Mouse (Mus musculus) gastrocnemius, adult 2 months (tissue): ENCODE data around the gene Nufip1. TPM values are rescaled to one million over a fixed set of nuclear protein-coding genes. Genes with fewer than 3 reads are reported as not detected.

ENCODE experiments used
- DNase-seq: peaks from one replicate; pipeline ENCODE4 v3.0.0; 2022
- H3K27ac ChIP-seq: fragments of 200-600 bp; 2 replicates; pipeline ENCODE4 v1.8.1; 2022; ENCODE audit warnings: mild to moderate bottlenecking
- H3K4me3 ChIP-seq: fragments of 200-600 bp; 2 replicates; pipeline ENCODE4 v1.8.1; 2022; ENCODE audit warnings: mild to moderate bottlenecking, moderate library complexity
- CTCF ChIP-seq: fragments of 200-600 bp; IDR thresholded peaks from 2 replicates; pipeline ENCODE4 v1.8.1; 2022; ENCODE audit warnings: antibody characterized with exemption, mild to moderate bottlenecking, moderate library complexity
- intact Hi-C: fragments of 180-260 bp; cut with DNase I; formaldehyde crosslinking; loops from one replicate; pipeline ENCODE4 v1.15.1; 2025
- total RNA-seq, 2 experiments: library from RNA; stranded (reverse); gene quantifications; 2 replicates each; pipeline ENCODE4 v1.2.3; 2021

Nufip1 gene
- total RNA-seq, 2 experiments from 2014 or later = 3.8 to 3.9 TPM

- no peak for TF ChIP-seq CTCF
- DNase-seq = no peak
- no peak overlapping the region for H3K4me3 ChIP-seq
- H3K27ac ChIP-seq = no peak overlapping the region
- intact Hi-C loops = no loop called here
Observed at GRCm38 (mm10) chr14:76097815-76098214, 12.9 kb upstream of the Nufip1 start.

DNA sequence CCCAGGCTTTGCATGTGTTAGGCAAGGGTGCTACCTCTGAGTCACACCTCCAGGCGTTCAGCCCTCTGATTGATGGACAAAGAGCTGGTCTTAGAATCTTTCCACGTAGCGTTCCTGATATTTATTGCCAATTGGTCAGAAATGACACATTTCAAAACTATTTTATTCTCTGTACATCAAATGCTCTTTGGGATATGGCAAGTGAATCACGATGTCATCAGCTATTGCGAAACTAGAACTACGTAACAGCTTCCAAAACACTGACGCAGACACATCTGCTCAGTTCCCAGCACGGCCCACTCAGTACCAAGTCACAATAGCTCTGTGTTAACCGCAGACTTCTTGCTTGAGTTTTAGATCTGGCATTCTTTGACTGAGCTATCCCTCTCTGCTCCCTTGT is 11.1 kb upstream of the Nufip1 start:
- no peak for TF ChIP-seq CTCF
- Histone ChIP-seq H3K4me3 (no peak overlapping the region), H3K27ac (no peak overlapping the region)
- intact Hi-C loops = no loop called here
- no peak for DNase-seq

DNA sequence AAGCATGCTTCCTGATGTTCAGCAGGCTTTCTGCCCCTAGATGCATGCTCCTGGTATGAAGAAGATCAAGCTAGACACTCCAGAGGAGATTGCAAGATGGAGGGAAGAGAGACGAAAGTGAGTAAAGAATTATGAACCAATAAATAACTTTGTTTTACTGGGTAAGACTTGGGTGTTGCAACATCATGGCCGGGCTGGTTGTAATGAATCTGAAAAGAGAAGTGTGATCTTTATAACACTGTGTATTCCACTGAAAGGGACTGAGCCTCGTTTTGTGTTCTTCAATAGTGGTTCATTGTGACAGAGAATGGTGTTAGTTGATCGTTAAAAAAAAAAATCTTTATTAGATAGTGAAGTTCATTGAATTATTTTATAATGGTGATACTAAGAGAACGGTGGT is 5.1 kb downstream of the Nufip1 start:
- Histone ChIP-seq H3K4me3 (no peak overlapping the region), H3K27ac (no peak overlapping the region)
- no peak for DNase-seq
- TF ChIP-seq CTCF = no peak
- intact Hi-C loops = no loop called here

DNA sequence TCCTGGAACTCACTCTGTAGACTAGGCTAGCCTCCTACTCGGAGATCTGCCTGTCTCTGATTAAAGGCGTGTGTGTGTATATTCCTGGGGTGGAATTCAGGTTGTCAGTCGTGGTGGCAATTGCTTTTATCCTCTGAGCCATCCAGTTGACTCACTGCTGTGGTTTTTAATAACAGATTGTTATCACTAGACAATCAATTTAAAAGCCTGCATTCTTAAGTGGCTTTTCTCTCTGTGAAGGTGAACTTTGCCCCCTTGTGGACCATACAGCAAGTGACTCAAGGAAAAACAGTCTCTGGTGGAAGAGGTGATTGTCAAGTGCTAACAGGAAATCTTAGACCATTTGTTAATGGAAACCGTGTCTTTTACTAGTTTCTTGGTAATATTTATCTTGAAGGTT is 8.3 kb downstream of the Nufip1 start:
- intact Hi-C loops = no loop called here

GRCm38 (mm10) chr14:76120472-76120871 is 9.8 kb downstream of the Nufip1 start:
- TF ChIP-seq CTCF = no peak
- 0 out of 2 replicates have a peak overlapping the region, but pooled peaks have one; percentile 12 for H3K27ac ChIP-seq
- H3K4me3 ChIP-seq = no peak overlapping the region
- no peak for DNase-seq
- intact Hi-C loops = loop anchor here (5.0 kb wide), 1 partner anchor 892 kb away; no protein-coding TSS in a partner anchor

More for the DNA sequence above, 8.3 kb downstream of the Nufip1 start:
- no peak for DNase-seq
- H3K4me3 ChIP-seq = no peak overlapping the region
- no peak overlapping the region for H3K27ac ChIP-seq
- TF ChIP-seq CTCF = peak; percentile 20; the same call in 1 of the 2 replicates

GRCm38 (mm10) chr14:76121901-76122662 is 11.4 kb downstream of the Nufip1 start:
- TF ChIP-seq CTCF = peak; percentile 95
- Histone ChIP-seq H3K27ac (peak overlapping the region; percentile 78), H3K4me3 (no peak overlapping the region)
- peak; percentile 52 for DNase-seq
- intact Hi-C loops = loop anchor here (1.0 to 5.0 kb wide), 2 partner anchors 351 to 890 kb away; no protein-coding TSS in a partner anchor

DNA sequence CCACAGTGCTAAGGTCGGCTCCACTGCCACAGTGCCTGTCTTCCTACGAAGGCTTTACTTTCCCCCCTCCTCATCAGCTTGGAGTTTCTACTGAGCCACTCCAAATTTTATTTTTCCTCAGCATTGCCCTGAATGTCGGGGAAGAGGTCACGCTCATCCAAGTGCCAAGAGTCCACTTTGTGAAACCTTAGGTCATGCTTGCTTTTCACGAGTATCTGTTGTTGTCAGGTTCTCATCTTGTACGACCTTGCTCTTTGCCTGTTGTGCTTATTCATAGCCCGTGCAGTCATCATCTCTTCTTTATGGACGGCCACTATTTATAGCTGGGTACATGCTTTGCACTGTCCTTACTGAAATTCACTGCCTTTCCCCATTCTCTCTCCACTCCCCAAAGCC is 12.0 kb downstream of the Nufip1 start:
- DNase-seq = no peak

GRCm38 (mm10) chr14:76127311-76127710 is 16.6 kb downstream of the Nufip1 start:
- no peak overlapping the region for H3K4me3 ChIP-seq
- no peak overlapping the region for H3K27ac ChIP-seq
- no peak for DNase-seq
- intact Hi-C loops = no loop called here
- no peak for TF ChIP-seq CTCF

More for the DNA sequence above, 12.0 kb downstream of the Nufip1 start:
- H3K4me3 ChIP-seq = no peak overlapping the region
- peak overlapping the region; percentile 78 for H3K27ac ChIP-seq
- no peak for TF ChIP-seq CTCF
- intact Hi-C loops = loop anchor here (1.0 to 5.0 kb wide), 2 partner anchors 351 to 890 kb away; no protein-coding TSS in a partner anchor

DNA sequence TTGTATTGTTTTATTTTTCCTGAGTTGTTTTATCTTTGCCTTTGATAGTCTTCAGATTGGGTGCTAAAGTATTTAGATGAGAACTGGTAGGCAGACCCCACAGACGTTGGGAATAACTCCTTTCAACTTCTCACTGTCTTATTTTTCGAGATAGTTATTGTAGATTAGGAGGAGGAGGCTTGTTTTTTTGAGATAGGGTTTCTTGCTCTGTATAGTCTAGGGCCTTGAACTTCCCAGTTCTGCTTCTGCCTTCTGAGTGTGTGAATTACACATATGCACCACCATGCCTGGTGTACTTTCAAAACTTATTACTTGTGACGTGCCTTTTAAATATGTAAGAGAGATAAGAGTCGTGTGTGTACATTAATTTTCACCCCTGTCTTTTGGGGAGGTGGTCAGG is 17.5 kb downstream of the Nufip1 start:
- intact Hi-C loops = no loop called here
- DNase-seq = no peak
- no peak overlapping the region for H3K4me3 ChIP-seq
- H3K27ac ChIP-seq = no peak overlapping the region
- TF ChIP-seq CTCF = no peak

DNA sequence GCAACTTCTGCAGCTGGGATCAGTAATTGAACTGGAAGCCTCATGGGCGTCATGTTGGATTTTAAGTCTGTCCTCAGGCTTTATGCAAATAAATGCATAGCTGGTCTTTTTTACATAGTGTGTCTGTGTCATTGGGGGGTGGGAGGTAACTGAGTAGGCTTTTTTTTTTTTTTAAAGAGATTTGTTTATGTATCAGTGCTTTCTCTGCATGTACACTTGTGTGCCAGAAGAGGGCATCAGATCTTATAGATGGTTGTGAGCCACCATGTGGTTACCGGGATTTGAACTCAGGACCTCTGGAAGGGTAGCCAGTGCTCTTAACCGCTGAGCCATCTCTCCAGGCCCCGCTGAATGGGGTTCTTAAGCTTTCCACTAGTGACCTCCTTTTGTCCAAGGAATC is 24.3 kb downstream of the Nufip1 start:
- TF ChIP-seq CTCF = peak; percentile 18; the same call in 1 of the 2 replicates
- Histone ChIP-seq H3K4me3 (no peak overlapping the region), H3K27ac (no peak overlapping the region)
- no peak for DNase-seq
- intact Hi-C loops = no loop called here

DNA sequence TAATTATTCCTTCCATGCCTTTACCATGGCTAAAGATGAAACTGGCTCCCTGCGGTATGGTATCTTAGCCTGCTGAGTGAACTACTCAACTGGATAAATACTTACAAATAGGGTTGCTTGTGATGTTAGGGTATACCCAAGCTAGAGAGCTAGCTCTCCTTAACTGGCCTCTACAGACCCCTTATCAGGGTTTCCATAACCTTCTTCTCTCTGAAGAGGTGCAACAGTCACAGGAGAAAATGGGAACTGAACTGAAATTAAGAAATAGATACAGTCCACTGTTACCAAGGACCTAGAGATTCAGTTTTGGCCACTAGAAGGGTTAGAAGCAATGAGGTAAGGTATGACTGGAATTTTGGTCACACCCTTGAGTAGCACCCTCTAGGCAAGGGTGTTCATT is 34.6 kb downstream of the Nufip1 start:
- TF ChIP-seq CTCF = no peak
- Histone ChIP-seq H3K27ac (no peak overlapping the region), H3K4me3 (no peak overlapping the region)
- DNase-seq = no peak
- intact Hi-C loops = no loop called here

DNA sequence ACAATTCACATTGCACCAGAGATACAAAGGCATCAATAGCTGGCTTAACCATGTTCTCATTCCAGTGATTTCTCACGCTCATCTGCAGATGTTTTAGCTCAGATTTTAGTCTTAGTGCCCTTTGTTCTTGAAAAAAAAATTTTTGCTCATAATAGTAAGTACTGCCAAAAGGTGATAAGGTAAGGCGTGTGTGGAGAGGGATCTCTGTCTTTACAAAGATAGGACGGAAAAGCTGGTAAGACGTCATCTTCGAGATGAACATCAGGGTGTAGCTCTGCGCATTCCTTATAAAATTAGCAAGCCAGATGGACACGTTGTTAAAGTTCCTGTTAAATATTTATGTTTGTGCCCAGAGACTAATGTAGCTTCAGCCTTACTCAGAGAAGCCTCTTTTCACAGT is 35.2 kb downstream of the Nufip1 start:
- Histone ChIP-seq H3K4me3 (no peak overlapping the region), H3K27ac (no peak overlapping the region)
- no peak for DNase-seq
- intact Hi-C loops = no loop called here
- no peak for TF ChIP-seq CTCF

GRCm38 (mm10) chr14:76147061-76147460 is 36.4 kb downstream of the Nufip1 start:
- TF ChIP-seq CTCF = no peak
- intact Hi-C loops = no loop called here
- Histone ChIP-seq H3K27ac (no peak overlapping the region), H3K4me3 (no peak overlapping the region)
- DNase-seq = no peak

GRCm38 (mm10) chr14:76148294-76148693 is 37.6 kb downstream of the Nufip1 start:
- no peak for DNase-seq
- no peak overlapping the region for H3K4me3 ChIP-seq
- intact Hi-C loops = no loop called here
- TF ChIP-seq CTCF = no peak
- no peak overlapping the region for H3K27ac ChIP-seq
